Mouse (Mus musculus) ES-Bruce4 (cell line): Measurements from ENCODE around the gene Cux1. TPM values are rescaled to one million over a fixed set of nuclear protein-coding genes. Genes with fewer than 3 reads are reported as not detected.
A peak's percentile ranks its signal among the peaks of the same experiment; 100 is the strongest.

Experiments used
- H3K27ac ChIP-seq: 2 replicates; pipeline ENCODE4 v1.5.1; 2012; ENCODE audit warnings: low read length, inconsistent platforms; ENCODE audit not compliant: insufficient read depth
- H3K27me3 ChIP-seq: 2 replicates; pipeline ENCODE4 v1.6.1; 2012; ENCODE audit warnings: mild to moderate bottlenecking, low read length, inconsistent platforms; ENCODE audit not compliant: control insufficient read depth, poor library complexity, insufficient read depth, severe bottlenecking
- H3K36me3 ChIP-seq: 2 replicates; pipeline ENCODE4 v1.6.1; 2012; ENCODE audit warnings: inconsistent platforms, mild to moderate bottlenecking, low read length, moderate library complexity; ENCODE audit not compliant: control insufficient read depth, poor library complexity, insufficient read depth, severe bottlenecking
- H3K4me1 ChIP-seq: one replicate; pipeline ENCODE4 v1.8.1; 2011; ENCODE audit warnings: low read length; ENCODE audit not compliant: control insufficient read depth, insufficient read depth
- H3K4me3 ChIP-seq: 2 replicates; pipeline ENCODE4 v1.5.1; 2011; ENCODE audit warnings: low read depth, mild to moderate bottlenecking, low read length
- H3K9ac ChIP-seq: 2 replicates; pipeline ENCODE4 v1.6.1; 2012; ENCODE audit warnings: low read depth, mild to moderate bottlenecking, inconsistent platforms; ENCODE audit not compliant: poor library complexity, severe bottlenecking
- H3K9me3 ChIP-seq: replicated peaks from 2 replicates; pipeline ENCODE4 v1.6.1; 2012; ENCODE audit warnings: mild to moderate bottlenecking, low read length, inconsistent platforms; ENCODE audit not compliant: control insufficient read depth, poor library complexity, insufficient read depth, severe bottlenecking
- CTCF ChIP-seq: IDR thresholded peaks from one replicate; pipeline ENCODE4 v1.8.1; 2011; ENCODE audit warnings: low read depth, low read length
- EP300 ChIP-seq: IDR thresholded peaks from 2 replicates; pipeline ENCODE4 v1.6.1; 2011; ENCODE audit warnings: low read depth, low read length; ENCODE audit not compliant: insufficient read depth
- POLR2A ChIP-seq: IDR thresholded peaks from one replicate; pipeline ENCODE4 v1.8.1; 2011; ENCODE audit warnings: low read length; ENCODE audit not compliant: insufficient read depth
- polyA plus RNA-seq: library from polyadenylated mRNA; stranded (reverse); fragments of >200 nt; gene quantifications from 2 replicates; pipeline ENCODE4 v1.2.4, GENCODE M21; 2011; ENCODE audit warnings: low read depth; ENCODE audit not compliant: missing spikeins, insufficient read depth, insufficient read length

The Cux1 gene
- polyA plus RNA-seq, 1 experiment: 37.0 TPM

DNA sequence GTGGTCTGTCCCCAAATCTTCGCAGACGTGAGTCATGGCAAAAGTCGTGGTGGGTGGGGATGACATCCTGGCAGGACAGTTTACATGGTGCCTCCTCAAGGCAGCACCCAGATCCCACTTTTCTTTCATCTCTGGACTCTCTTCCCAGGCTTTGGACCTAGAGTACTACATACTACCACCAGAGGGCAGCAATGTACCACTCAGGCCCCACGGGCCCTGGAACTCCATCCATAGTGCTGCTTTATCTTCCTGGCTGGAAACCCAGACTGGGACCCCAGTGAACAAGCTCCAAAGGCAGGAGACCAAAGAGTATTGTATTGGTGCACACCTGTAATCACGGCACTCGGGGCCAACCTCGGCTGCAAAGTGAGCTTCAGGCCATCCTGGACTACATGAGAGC, 365.5 kb downstream of the Cux1 start:
- Histone ChIP-seq H3K27ac (no peak overlapping the region), H3K4me3 (no peak overlapping the region), H3K27me3 (no peaks in the 10 kb centered on the region), H3K36me3 (no peaks in the 10 kb centered on the region), H3K4me1 (no peaks in the 10 kb centered on the region), H3K9ac (no peak overlapping the region), H3K9me3 (0 out of 2 replicates have a peak, but pooled peaks cover 3% of the 10 kb centered on the region)
- TF ChIP-seq CTCF (peak; percentile 87), EP300 (no peak)

DNA sequence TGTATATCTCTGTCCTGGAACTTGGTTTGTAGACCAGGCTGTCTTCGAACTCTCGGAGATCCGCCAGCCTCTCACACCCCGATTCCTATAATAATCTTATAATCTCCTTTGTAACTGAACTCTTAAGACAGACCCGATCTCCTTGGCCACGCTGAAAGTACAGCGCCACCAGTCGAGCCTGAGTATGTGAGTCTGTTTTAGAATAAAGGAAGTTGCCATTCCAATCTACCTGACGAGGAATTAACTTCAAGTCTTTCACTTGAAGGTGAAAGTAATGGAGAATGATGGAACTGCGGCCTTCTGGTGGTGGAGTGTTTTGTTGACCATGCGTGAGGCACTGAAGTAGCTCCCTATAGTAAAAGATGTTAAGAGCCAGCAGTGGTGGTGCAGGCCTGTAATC, 367.8 kb downstream of the Cux1 start:
- TF ChIP-seq CTCF (no peak), EP300 (no peak), POLR2A (no peak)
- H3K4me1 ChIP-seq: no peaks in the 10 kb centered on the region
- H3K9me3 ChIP-seq: 0 out of 2 replicates have a peak, but pooled peaks cover 3% of the 10 kb centered on the region
- peak overlapping the region; percentile 77 for H3K9ac ChIP-seq
- no peaks in the 10 kb centered on the region for H3K27me3 ChIP-seq
- H3K36me3 ChIP-seq: peaks cover 7% of the 10 kb centered on the region
- H3K27ac ChIP-seq: no peak overlapping the region
- H3K4me3 ChIP-seq: peak overlapping the region; percentile 83

DNA sequence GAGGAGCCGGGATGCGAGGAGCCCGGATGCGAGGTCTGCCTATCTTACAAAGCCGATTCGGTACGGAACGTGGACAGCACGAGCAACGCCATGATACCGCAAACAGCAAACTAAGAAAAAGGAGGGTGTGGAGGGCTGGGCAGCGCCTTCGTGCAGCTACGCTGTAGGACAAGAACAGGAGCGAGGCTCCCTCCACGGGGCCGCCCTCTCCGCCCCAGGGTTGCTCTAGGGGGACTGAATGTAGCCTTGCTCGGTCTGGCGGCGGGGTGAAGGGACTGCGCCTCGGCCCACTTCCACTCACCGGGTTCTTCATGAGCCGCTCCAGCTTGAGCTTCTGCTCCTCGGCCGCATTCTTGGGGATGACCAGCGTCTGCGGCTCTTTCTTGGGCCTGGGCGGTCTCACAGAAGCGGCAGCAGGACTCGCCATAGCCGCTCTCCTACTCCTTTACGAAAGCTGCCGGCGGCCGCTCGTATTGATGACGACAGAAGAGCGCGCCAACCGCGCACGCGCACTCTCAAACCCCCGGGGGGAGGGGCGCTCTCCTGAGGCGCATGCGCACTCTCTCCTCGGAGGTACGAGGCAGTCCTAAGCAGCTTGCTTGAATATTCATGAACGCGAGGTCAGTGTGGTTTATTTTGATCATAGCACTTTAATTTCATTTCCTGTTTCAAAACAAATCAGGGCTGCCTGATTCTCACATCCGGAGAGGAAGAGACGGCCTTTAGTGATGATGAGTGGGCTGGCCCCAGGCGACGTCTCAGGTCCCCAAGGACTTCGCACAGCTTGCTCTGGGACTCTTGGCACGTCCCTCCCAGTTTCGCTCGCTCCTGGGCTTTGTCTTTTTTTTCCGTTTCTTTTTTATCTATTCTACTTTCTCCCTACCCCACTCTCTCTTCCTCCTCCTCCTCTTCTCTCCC, 368.6 kb downstream of the Cux1 start, which contains the start of gene Prkrip1:
Prkrip1 (minus strand) TSS at position 490 of the 918 bp plus-strand sequence.
- Histone ChIP-seq H3K4me1 (no peaks in the 10 kb centered on the region), H3K36me3 (peaks cover 9% of the 10 kb centered on the region), H3K9ac (peak within 1 kb of the TSS; percentile 77), H3K4me3 (peak within 1 kb of the TSS; percentile 96), H3K27me3 (no peaks in the 10 kb centered on the region), H3K27ac (no peak within 1 kb of the TSS), H3K9me3 (0 out of 2 replicates have a peak, but pooled peaks cover 1% of the 10 kb centered on the region)
- peak; percentile 46 for TF ChIP-seq POLR2A
- no peak for TF ChIP-seq EP300

Other genes starting within 250 kb of the Cux1 start
- not detected in 2 replicates for gene Myl10, start 125.7 kb upstream of the Cux1 start, polyA plus RNA-seq